Mouse (Mus musculus) intestine, postnatal 0 days (tissue): ENCODE data around the gene Serpinb1b. TPM values are rescaled to one million over a fixed set of nuclear protein-coding genes. Genes with fewer than 3 reads are reported as not detected.
"Not testable (repeated sequence)": the region's sequence is repeated elsewhere in the genome, so short reads cannot be mapped to it uniquely, and the experiment has no call there.

Experiments used
- ATAC-seq: fragments of 200-750 bp; cut with Nextera tagmentation; 2 replicates; pipeline ENCODE4 v1.8.0; 2017; ENCODE audit warnings: mild to moderate bottlenecking, moderate TSS enrichment, moderate library complexity
- H3K27ac ChIP-seq: fragments of 300-500 bp; sonication (generic); 2 replicates; pipeline ENCODE4 v1.5.1; 2014; ENCODE audit warnings: mild to moderate bottlenecking, low read depth, low read length, moderate library complexity
- H3K27me3 ChIP-seq: fragments of 300-500 bp; sonication (generic); replicated peaks from 2 replicates; pipeline ENCODE4 v1.6.1; 2014; ENCODE audit warnings: low read length, mixed read lengths; ENCODE audit not compliant: control insufficient read depth, insufficient read depth
- H3K36me3 ChIP-seq: fragments of 300-500 bp; sonication (generic); 2 replicates; pipeline ENCODE4 v1.6.1; 2014; ENCODE audit warnings: mild to moderate bottlenecking, moderate library complexity; ENCODE audit not compliant: control insufficient read depth, insufficient read depth
- H3K4me1 ChIP-seq: fragments of 300-500 bp; sonication (generic); replicated peaks from 2 replicates; pipeline ENCODE4 v1.6.1; 2014; ENCODE audit warnings: antibody characterized with exemption, low read length, mixed read lengths; ENCODE audit not compliant: control insufficient read depth, insufficient read depth
- H3K4me2 ChIP-seq: fragments of 300-500 bp; sonication (generic); replicated peaks from 2 replicates; pipeline ENCODE4 v1.6.1; 2014; ENCODE audit warnings: low read depth, mild to moderate bottlenecking, moderate library complexity
- H3K4me3 ChIP-seq: fragments of 300-500 bp; sonication (generic); 2 replicates; pipeline ENCODE4 v1.5.1; 2014; ENCODE audit warnings: low read depth, low read length
- H3K9ac ChIP-seq: fragments of 300-500 bp; sonication (generic); 2 replicates; pipeline ENCODE4 v1.6.1; 2014; ENCODE audit warnings: mild to moderate bottlenecking, low read depth, low read length
- H3K9me3 ChIP-seq: fragments of 300-500 bp; sonication (generic); 2 replicates; pipeline ENCODE4 v1.6.1; 2016; ENCODE audit warnings: mixed run types; ENCODE audit not compliant: control insufficient read depth
- CTCF ChIP-seq: sonication (generic); IDR thresholded peaks from 2 replicates; pipeline ENCODE4 v1.5.1; 2016; ENCODE audit warnings: low read depth, mild to moderate bottlenecking, control low read depth, antibody characterized with exemption, moderate library complexity
- WGBS: fragments of 180-500 bp; shearing (Covaris S2); extraction: QIAGEN DNeasy Blood & Tissue Kit; methylation state at CpG from one replicate; pipeline ENCODE4 v1.1.7; 2014; 5-methylcytosine and 5-hydroxymethylcytosine counted together
- polyA plus RNA-seq: library from polyadenylated mRNA; unstranded; fragments of >200 nt; fragmentation: Nextera tagmentation; extraction: Ambion mirVana; gene quantifications from 2 replicates; pipeline ENCODE4 v1.2.1, GENCODE M21; 2015

Gene Serpinb1b
- 0.17 and 0.20 TPM in 2 replicates for polyA plus RNA-seq

DNA sequence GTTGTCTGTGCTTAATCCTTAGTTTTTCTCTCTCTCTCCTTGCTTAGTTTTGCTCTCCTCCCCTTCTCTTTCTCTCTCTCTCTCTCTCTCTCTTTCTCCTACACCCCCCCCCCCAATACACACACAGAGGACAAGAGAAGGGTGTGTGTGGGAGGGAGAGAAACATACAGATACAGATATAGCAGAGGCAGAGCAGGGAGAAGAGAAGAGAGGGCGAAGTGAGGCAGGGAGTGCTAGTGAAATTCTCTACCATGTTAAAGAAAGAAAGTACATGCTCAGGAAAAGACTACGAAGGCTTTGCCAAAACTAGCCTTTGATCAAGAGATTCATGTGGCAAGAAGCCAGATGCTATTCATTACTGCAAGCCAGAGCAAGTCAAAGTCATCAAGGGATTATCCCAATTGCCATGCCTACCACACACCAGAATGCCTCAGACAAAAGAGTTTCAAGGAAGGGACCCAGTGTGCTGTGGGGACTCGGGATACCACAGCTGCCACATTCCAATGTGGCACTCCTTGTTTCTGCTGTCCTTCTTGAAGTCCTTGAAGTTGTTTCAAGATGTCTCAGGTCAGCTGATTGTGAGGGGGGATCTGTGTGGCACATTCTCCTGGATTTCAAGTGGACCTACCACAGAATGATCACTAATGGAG is at the start of gene Serpinb1b:
TSS of gene Serpinb1b (plus strand) at position 520 of the 650 bp plus-strand sequence.
- H3K36me3 ChIP-seq, result no peaks in the 10 kb centered on the region
- ATAC-seq, result no peak
- H3K27me3 ChIP-seq, result no peaks in the 10 kb centered on the region
- WGBS, result 74% methylated on average over 3 of the region's 3 CpGs
- no peaks in the 10 kb centered on the region for H3K9me3 ChIP-seq
- H3K4me3 ChIP-seq, result no peak within 1 kb of the TSS
- no peaks in the 10 kb centered on the region for H3K4me1 ChIP-seq
- H3K27ac ChIP-seq, result no peak within 1 kb of the TSS
- no peak within 1 kb of the TSS for H3K9ac ChIP-seq
- no peak for TF ChIP-seq CTCF
- no peak within 1 kb of the TSS for H3K4me2 ChIP-seq

DNA sequence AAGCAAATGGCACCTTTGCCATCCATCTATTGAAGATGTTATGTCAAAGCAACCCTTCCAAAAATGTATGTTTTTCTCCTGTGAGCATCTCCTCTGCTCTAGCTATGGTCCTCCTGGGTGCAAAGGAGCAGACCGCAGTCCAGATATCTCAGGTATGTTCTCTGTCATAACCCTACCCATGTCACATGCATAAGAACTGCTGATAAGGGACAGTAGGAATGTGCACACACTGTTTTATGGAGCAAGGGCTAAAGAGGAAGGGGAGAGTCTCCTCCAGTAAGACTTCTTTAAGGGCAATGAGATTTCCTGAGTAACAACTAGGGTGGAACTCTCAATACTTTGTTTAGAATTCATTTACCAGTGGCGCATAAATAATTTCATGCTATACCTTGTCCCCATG is 48.9 kb upstream of the Serpinb1b start:
- not testable (repeated sequence) for H3K4me3 ChIP-seq, H3K4me2 ChIP-seq, H3K36me3 ChIP-seq, H3K4me1 ChIP-seq, H3K9ac ChIP-seq, H3K27ac ChIP-seq, H3K27me3 ChIP-seq, H3K9me3 ChIP-seq
- ATAC-seq, result peak; percentile 88
- WGBS, result 67% methylated on average over 2 of the region's 2 CpGs

DNA sequence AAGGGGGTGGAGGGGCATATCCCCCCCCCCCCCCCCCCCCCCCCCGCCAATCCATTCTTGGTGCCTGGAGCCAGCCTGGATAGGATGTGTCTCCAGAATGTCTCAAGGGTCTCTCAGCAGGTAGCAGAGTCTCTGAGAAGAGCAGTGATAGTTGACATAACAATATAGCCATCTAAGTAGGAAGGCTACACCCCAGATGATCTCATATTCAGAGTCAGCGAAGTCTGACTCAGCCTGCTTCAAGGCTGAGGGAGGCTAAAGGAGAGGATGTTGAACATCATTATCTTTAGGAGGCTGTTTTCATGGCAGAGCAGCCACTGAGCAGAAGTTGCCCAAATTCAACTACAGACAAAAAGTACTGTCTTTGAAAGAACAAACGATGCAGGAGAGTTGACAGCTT is 48.1 kb upstream of the Serpinb1b start:
- WGBS, result 61% methylated on average over 3 of the region's 3 CpGs
- TF ChIP-seq CTCF, result no peak
- Histone ChIP-seq H3K36me3 (no peaks in the 10 kb centered on the region), H3K4me1 (no peaks in the 10 kb centered on the region), H3K27me3 (no peaks in the 10 kb centered on the region), H3K27ac (no peak overlapping the region), H3K9ac (no peak overlapping the region), H3K4me2 (no peak overlapping the region), H3K4me3 (no peak overlapping the region), H3K9me3 (no peaks in the 10 kb centered on the region)
- ATAC-seq, result no peak

DNA sequence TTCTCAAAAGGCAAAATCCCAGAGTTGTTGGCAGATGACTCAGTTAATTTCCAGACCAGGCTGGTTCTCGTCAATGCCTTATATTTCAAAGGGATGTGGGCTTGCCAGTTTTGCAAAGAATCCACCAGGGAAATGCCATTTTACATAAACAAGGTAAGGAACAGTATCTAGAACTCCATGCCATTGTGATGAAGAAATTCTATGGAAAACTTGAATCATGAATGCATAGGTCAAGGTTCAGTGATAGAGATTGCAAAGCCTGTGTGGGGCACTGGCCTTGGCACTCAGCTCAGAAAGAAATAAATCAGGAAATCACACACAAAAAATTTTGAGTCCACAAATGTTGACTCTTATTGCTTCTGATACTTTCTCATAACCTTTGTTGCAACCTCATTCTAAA is 42.9 kb upstream of the Serpinb1b start:
- no peak overlapping the region for H3K27ac ChIP-seq
- no peak overlapping the region for H3K4me2 ChIP-seq
- 85% methylated on average over 1 of the region's 1 CpGs for WGBS
- no peaks in the 10 kb centered on the region for H3K36me3 ChIP-seq
- no peak for TF ChIP-seq CTCF
- ATAC-seq, result no peak
- H3K9ac ChIP-seq, result no peak overlapping the region
- H3K9me3 ChIP-seq, result no peaks in the 10 kb centered on the region
- H3K4me3 ChIP-seq, result no peak overlapping the region
- no peaks in the 10 kb centered on the region for H3K4me1 ChIP-seq
- H3K27me3 ChIP-seq, result no peaks in the 10 kb centered on the region

DNA sequence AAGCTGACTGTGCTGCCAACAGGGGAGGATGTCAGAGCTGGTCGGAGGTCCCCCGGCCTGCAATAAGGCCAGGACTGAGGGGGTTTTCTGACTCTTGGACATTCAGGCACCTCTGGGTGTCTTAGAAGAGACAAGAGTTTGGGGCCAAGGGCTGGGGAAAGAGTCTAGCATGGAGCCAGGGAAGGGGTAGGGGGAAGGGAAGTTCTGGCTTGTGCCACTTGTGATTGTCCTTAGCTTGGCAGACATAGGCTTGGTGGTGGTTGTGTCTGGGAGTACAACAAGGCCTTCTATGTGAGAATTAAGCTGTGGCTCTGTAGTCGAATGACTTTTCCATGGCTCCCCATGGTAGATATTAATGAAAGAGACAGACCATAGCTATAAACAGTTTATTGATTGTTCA is 34.8 kb upstream of the Serpinb1b start:
- Histone ChIP-seq H3K9ac (no peak overlapping the region), H3K4me1 (no peaks in the 10 kb centered on the region), H3K36me3 (no peaks in the 10 kb centered on the region), H3K27me3 (no peaks in the 10 kb centered on the region), H3K4me3 (no peak overlapping the region), H3K9me3 (no peaks in the 10 kb centered on the region), H3K27ac (no peak overlapping the region), H3K4me2 (no peak overlapping the region)
- no peak for TF ChIP-seq CTCF
- ATAC-seq, result no peak
- 94% methylated on average over 3 of the region's 3 CpGs for WGBS

DNA sequence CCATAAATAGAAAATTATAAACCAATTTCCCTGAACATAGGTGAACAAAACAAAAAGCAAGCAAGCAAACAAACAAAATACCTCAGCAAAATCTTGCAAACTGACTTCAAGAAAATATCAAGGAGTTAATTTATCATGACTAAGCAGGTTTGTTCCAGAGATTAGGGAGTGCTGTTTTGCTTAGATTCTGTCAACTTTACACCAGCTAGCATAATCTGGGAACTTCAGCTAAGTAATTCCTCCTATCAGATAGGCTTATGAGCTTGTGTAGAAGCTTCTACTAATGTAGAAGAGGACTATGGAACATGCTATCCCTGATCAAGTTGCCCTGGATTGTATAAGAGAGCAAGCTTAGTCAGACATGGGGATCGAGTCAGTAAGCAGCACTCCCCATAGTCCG is 31.1 kb upstream of the Serpinb1b start:
- Histone ChIP-seq H3K4me2 (no peak overlapping the region), H3K4me3 (no peak overlapping the region), H3K27me3 (no peaks in the 10 kb centered on the region), H3K9ac (no peak overlapping the region), H3K9me3 (no peaks in the 10 kb centered on the region), H3K4me1 (no peaks in the 10 kb centered on the region), H3K27ac (no peak overlapping the region), H3K36me3 (no peaks in the 10 kb centered on the region)
- TF ChIP-seq CTCF, result no peak
- 92% methylated on average over 2 of the region's 2 CpGs for WGBS
- no peak for ATAC-seq

DNA sequence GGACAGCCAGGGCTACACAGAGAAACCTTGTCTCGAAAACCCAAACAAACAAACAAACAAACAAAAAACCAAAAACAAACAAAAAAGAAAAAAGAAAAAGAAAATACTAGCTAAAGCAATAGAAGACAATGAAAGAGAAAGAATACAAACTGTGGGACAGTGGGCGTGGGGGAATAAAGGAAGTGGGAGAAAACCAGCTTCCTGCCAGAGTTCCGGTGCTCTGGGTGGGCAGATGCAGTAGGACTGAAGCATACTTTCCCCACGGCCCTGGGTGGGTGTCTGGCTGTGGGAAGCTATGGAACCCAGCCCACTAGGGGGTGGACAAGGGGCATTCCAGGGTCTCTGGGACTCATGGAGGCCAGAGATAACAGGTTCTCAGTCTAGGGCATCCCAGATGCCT is 30.2 kb upstream of the Serpinb1b start:
- WGBS, result 72% methylated on average over 4 of the region's 4 CpGs
- Histone ChIP-seq H3K36me3 (no peaks in the 10 kb centered on the region), H3K4me3 (no peak overlapping the region), H3K27me3 (no peaks in the 10 kb centered on the region), H3K4me1 (no peaks in the 10 kb centered on the region), H3K9me3 (no peaks in the 10 kb centered on the region), H3K27ac (no peak overlapping the region), H3K9ac (no peak overlapping the region), H3K4me2 (no peak overlapping the region)
- ATAC-seq, result no peak
- no peak for TF ChIP-seq CTCF
